Mouse (Mus musculus): ENCODE measurements at regions not wholly inside any gene's neighbourhood (a gene's known extent, or its start where the extent isn't known, plus 50 kb on each side); places are given as distances from the start of the nearest gene placed in this dataset.
A peak's percentile ranks its signal among the peaks of the same experiment; 100 is the strongest.

GRCm38 (mm10) chr3:70783142-70783541 lies 775.7 kb downstream of the Otol1 start:
- no peaks in the 10 kb centered on the region for H3K9me3 ChIP-seq (replicated peaks; ENCODE audit: control insufficient read depth, low read length)
- TF ChIP-seq CTCF (IDR thresholded peaks at IDR 0.05; ENCODE audit: low read depth) (no peak), EP300 (IDR thresholded peaks at IDR 0.05; ENCODE audit: low read depth) (no peak)
- H3K4me2 ChIP-seq (ENCODE audit: low read depth, low read length), result no peak overlapping the region
- no peak overlapping the region for H3K4me3 ChIP-seq (ENCODE audit: low read depth, low read length)
- no peak overlapping the region for H3K9ac ChIP-seq (replicated peaks; ENCODE audit: low read depth, low read length)
- 82% methylated on average over 4 of the region's 4 CpGs for WGBS
- H3K27me3 ChIP-seq (ENCODE audit: control insufficient read depth, insufficient read depth, low read length), result no peaks in the 10 kb centered on the region
- H3K27ac ChIP-seq (ENCODE audit: low read depth), result no peak overlapping the region
- no peaks in the 10 kb centered on the region for H3K36me3 ChIP-seq (replicated peaks; ENCODE audit: control insufficient read depth, insufficient read depth, low read length)
- no peaks in the 10 kb centered on the region for H3K4me1 ChIP-seq (ENCODE audit: control insufficient read depth, insufficient read depth)
- no peak for ATAC-seq (ENCODE audit: insufficient read depth, low read depth)
- no peak for DNase-seq (ENCODE audit: low spot score)

- no peak for ATAC-seq (ENCODE audit: insufficient read depth, low read depth)
- TF ChIP-seq CTCF (IDR thresholded peaks at IDR 0.05; ENCODE audit: low read depth), result no peak
- Histone ChIP-seq H3K4me3 (ENCODE audit: low read depth, low read length) (no peak overlapping the region), H3K36me3 (replicated peaks; ENCODE audit: control insufficient read depth, insufficient read depth, low read length) (no peaks in the 10 kb centered on the region), H3K27me3 (ENCODE audit: control insufficient read depth, insufficient read depth, low read length) (no peaks in the 10 kb centered on the region), H3K4me2 (ENCODE audit: low read depth, low read length) (no peak overlapping the region), H3K27ac (ENCODE audit: low read depth) (no peak overlapping the region), H3K4me1 (ENCODE audit: control insufficient read depth, insufficient read depth) (no peaks in the 10 kb centered on the region), H3K9ac (replicated peaks; ENCODE audit: low read depth, low read length) (no peak overlapping the region), H3K9me3 (replicated peaks; ENCODE audit: control insufficient read depth, low read length) (no peaks in the 10 kb centered on the region)
- WGBS, result 82% methylated on average over 4 of the region's 4 CpGs
- no peak for DNase-seq (ENCODE audit: low spot score)
Measured at GRCm38 (mm10) chr3:70802230-70802629, 794.8 kb downstream of the Otol1 start.

GRCm38 (mm10) chr3:70803411-70803810 lies 796.0 kb downstream of the Otol1 start:
- DNase-seq (ENCODE audit: low spot score), result no peak
- no peaks in the 10 kb centered on the region for H3K9me3 ChIP-seq (replicated peaks; ENCODE audit: control insufficient read depth, low read length)

GRCm38 (mm10) chr3:70803885-70804284 lies 796.5 kb downstream of the Otol1 start:
- H3K36me3 ChIP-seq (replicated peaks; ENCODE audit: control insufficient read depth, insufficient read depth, low read length), result no peaks in the 10 kb centered on the region
- H3K9ac ChIP-seq (replicated peaks; ENCODE audit: low read depth, low read length), result no peak overlapping the region
- no peak overlapping the region for H3K4me2 ChIP-seq (ENCODE audit: low read depth, low read length)
- no peak for ATAC-seq (ENCODE audit: insufficient read depth, low read depth)
- H3K4me3 ChIP-seq (ENCODE audit: low read depth, low read length), result no peak overlapping the region
- no peak overlapping the region for H3K27ac ChIP-seq (ENCODE audit: low read depth)
- H3K9me3 ChIP-seq (replicated peaks; ENCODE audit: control insufficient read depth, low read length), result no peaks in the 10 kb centered on the region
- TF ChIP-seq CTCF (IDR thresholded peaks at IDR 0.05; ENCODE audit: low read depth), result no peak
- TF ChIP-seq EP300 (IDR thresholded peaks at IDR 0.05; ENCODE audit: low read depth), result no peak
- no peak for DNase-seq (ENCODE audit: low spot score)
- no peaks in the 10 kb centered on the region for H3K4me1 ChIP-seq (ENCODE audit: control insufficient read depth, insufficient read depth)
- H3K27me3 ChIP-seq (ENCODE audit: control insufficient read depth, insufficient read depth, low read length), result no peaks in the 10 kb centered on the region
- WGBS, result 22% methylated on average over 2 of the region's 2 CpGs

More at GRCm38 (mm10) chr3:70803411-70803810, 796.0 kb downstream of the Otol1 start:
- no peak overlapping the region for H3K9ac ChIP-seq (replicated peaks; ENCODE audit: low read depth, low read length)
- H3K4me2 ChIP-seq (ENCODE audit: low read depth, low read length), result no peak overlapping the region
- H3K4me3 ChIP-seq (ENCODE audit: low read depth, low read length), result no peak overlapping the region
- 43% methylated on average over 4 of the region's 4 CpGs for WGBS
- no peak overlapping the region for H3K27ac ChIP-seq (ENCODE audit: low read depth)
- no peaks in the 10 kb centered on the region for H3K27me3 ChIP-seq (ENCODE audit: control insufficient read depth, insufficient read depth, low read length)
- no peak for ATAC-seq (ENCODE audit: insufficient read depth, low read depth)
- no peaks in the 10 kb centered on the region for H3K36me3 ChIP-seq (replicated peaks; ENCODE audit: control insufficient read depth, insufficient read depth, low read length)
- H3K4me1 ChIP-seq (ENCODE audit: control insufficient read depth, insufficient read depth), result no peaks in the 10 kb centered on the region
- TF ChIP-seq EP300 (IDR thresholded peaks at IDR 0.05; ENCODE audit: low read depth) (no peak), CTCF (IDR thresholded peaks at IDR 0.05; ENCODE audit: low read depth) (no peak)

- TF ChIP-seq CTCF (IDR thresholded peaks at IDR 0.05; ENCODE audit: low read depth) (no peak), EP300 (IDR thresholded peaks at IDR 0.05; ENCODE audit: low read depth) (no peak)
- ATAC-seq (ENCODE audit: insufficient read depth, low read depth) (no peak), DNase-seq (ENCODE audit: low spot score) (peak; percentile 9)
- 25% methylated on average over 3 of the region's 3 CpGs for WGBS
- H3K4me3 ChIP-seq (ENCODE audit: low read depth, low read length), result no peak overlapping the region
- no peaks in the 10 kb centered on the region for H3K36me3 ChIP-seq (replicated peaks; ENCODE audit: control insufficient read depth, insufficient read depth, low read length)
- no peaks in the 10 kb centered on the region for H3K27me3 ChIP-seq (ENCODE audit: control insufficient read depth, insufficient read depth, low read length)
- H3K4me2 ChIP-seq (ENCODE audit: low read depth, low read length), result no peak overlapping the region
- H3K4me1 ChIP-seq (ENCODE audit: control insufficient read depth, insufficient read depth), result no peaks in the 10 kb centered on the region
- no peaks in the 10 kb centered on the region for H3K9me3 ChIP-seq (replicated peaks; ENCODE audit: control insufficient read depth, low read length)
- H3K9ac ChIP-seq (replicated peaks; ENCODE audit: low read depth, low read length), result no peak overlapping the region
- H3K27ac ChIP-seq (ENCODE audit: low read depth), result no peak overlapping the region
Measured at GRCm38 (mm10) chr3:70807170-70807569, 799.8 kb downstream of the Otol1 start.

All from heart, postnatal 0 days (tissue).